Mouse (Mus musculus): ENCODE data around the gene Sez6l2. TPM values are rescaled to one million over a fixed set of nuclear protein-coding genes. Genes with fewer than 3 reads are reported as not detected.
A peak's percentile ranks its signal among the peaks of the same experiment; 100 is the strongest.

The Sez6l2 gene
- polyA plus RNA-seq, 1 experiment: 364 TPM

DNA sequence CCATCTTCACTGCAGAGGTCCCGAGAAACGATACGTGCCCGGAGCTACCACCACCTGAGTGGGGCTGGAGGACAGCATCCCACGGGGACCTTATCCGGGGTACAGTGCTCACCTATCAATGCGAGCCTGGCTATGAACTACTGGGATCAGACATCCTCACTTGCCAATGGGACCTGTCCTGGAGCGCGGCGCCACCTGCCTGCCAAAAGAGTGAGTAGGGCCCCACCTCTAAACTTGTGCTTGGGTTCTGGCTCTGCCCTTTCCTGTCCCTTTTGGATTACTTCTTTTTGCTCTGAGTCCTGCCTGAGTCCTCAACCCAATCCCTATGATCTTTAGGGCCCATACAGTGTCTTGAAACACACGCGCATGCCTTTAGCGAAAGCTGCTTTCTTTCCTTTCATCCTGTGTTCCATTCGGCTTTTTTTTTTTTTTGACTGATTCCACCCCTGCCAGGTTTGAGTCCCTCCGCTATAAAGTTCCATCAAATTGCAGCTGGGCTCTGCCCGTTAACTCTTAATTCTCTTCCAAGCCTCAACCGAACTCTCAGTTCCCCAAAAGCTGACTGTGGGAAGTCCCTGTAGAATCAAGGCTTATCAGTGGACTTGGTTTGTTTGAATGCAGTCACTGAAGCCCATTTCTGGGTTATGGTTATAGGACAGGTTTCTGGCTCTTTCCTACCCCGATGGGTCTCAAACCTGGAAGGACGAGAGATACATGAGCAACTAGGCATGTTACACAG lies 13.4 kb downstream of the Sez6l2 start:
- H3K27me3 ChIP-seq (ENCODE audit: control insufficient read depth, insufficient read depth, low read length): no peaks in the 10 kb centered on the region
- peaks cover 9% of the 10 kb centered on the region for H3K4me1 ChIP-seq (ENCODE audit: control insufficient read depth, insufficient read depth, low read length)
- peak in 1 of 2 experiments; percentile 53 for DNase-seq
- H3K4me3 ChIP-seq (replicated peaks; ENCODE audit: insufficient read depth, low read depth, low read length): no peak overlapping the region
- TF ChIP-seq CTCF (IDR thresholded peaks at IDR 0.05; ENCODE audit: borderline replicate concordance, insufficient read depth, low read depth, low read length) (peak; percentile 47; the same call in 1 of the 2 replicates), POLR2A (IDR thresholded peaks at IDR 0.05; ENCODE audit: borderline replicate concordance, insufficient read depth, low read length) (no peak)
- no peak overlapping the region for H3K27ac ChIP-seq (ENCODE audit: insufficient read depth, low read length)
- 35% methylated on average over 19 of the region's 19 CpGs for WGBS

GRCm38 (mm10) chr7:126965568-126965967 lies 15.2 kb downstream of the Sez6l2 start:
- H3K27me3 ChIP-seq (ENCODE audit: control insufficient read depth, insufficient read depth, low read length): no peaks in the 10 kb centered on the region
- TF ChIP-seq POLR2A (IDR thresholded peaks at IDR 0.05; ENCODE audit: borderline replicate concordance, insufficient read depth, low read length) (no peak), CTCF (IDR thresholded peaks at IDR 0.05; ENCODE audit: borderline replicate concordance, insufficient read depth, low read depth, low read length) (no peak)
- peaks cover 3% of the 10 kb centered on the region; the same call in 1 of the 2 replicates for H3K4me1 ChIP-seq (ENCODE audit: control insufficient read depth, insufficient read depth, low read length)
- no peak overlapping the region; the same call in 1 of the 2 replicates for H3K27ac ChIP-seq (ENCODE audit: insufficient read depth, low read length)
- H3K4me3 ChIP-seq (replicated peaks; ENCODE audit: insufficient read depth, low read depth, low read length): no peak overlapping the region
- WGBS: 16% methylated on average over 3 of the region's 3 CpGs
- DNase-seq: peak; percentile 77 to 83

GRCm38 (mm10) chr7:126967361-126967760 lies 17.0 kb downstream of the Sez6l2 start:
- H3K4me3 ChIP-seq (replicated peaks; ENCODE audit: insufficient read depth, low read depth, low read length): no peak overlapping the region
- H3K27ac ChIP-seq (ENCODE audit: insufficient read depth, low read length): no peak overlapping the region
- 55% methylated on average over 6 of the region's 6 CpGs for WGBS
- no peaks in the 10 kb centered on the region for H3K4me1 ChIP-seq (ENCODE audit: control insufficient read depth, insufficient read depth, low read length)
- TF ChIP-seq CTCF (IDR thresholded peaks at IDR 0.05; ENCODE audit: borderline replicate concordance, insufficient read depth, low read depth, low read length) (no peak), POLR2A (IDR thresholded peaks at IDR 0.05; ENCODE audit: borderline replicate concordance, insufficient read depth, low read length) (no peak)
- no peak for DNase-seq
- H3K27me3 ChIP-seq (ENCODE audit: control insufficient read depth, insufficient read depth, low read length): no peaks in the 10 kb centered on the region

DNA sequence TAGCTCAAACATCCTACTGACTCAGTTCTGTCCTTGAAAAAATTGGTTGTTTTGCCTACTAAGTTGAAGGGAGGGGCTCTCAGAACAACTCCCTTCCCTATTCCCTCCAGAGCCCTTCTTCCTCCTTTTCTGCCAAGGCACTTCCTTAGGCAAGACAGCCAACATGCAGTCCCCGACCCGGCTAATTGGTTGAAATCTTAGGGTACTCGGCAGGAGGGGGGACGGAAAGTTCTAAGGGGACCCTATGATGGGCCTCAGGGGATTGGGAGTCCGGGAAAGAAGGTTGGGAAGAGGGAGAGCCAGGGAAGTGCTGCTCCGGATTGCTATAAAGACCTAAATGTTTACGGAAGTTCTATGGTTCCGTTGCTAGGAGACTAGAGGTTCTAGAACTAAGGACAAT lies 25.1 kb downstream of the Sez6l2 start:
- H3K27ac ChIP-seq (ENCODE audit: insufficient read depth, low read length): 0 out of 2 replicates have a peak overlapping the region, but pooled peaks have one; percentile 4
- WGBS: 5% methylated on average over 8 of the region's 8 CpGs

DNA sequence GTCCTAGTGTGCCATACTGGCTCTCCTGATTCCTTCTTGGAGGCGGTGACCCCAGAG lies 25.4 kb downstream of the Sez6l2 start, which contains the start of gene Cdipt:
TSS of gene Cdipt (plus strand) at position 22 of the 57 bp plus-strand sequence.
- H3K4me3 ChIP-seq (replicated peaks; ENCODE audit: insufficient read depth, low read depth, low read length): peak within 1 kb of the TSS; percentile 75
- 0% methylated on average over 1 of the region's 1 CpGs for WGBS
- DNase-seq: no peak
- H3K27me3 ChIP-seq (ENCODE audit: control insufficient read depth, insufficient read depth, low read length): no peaks in the 10 kb centered on the region
- peak within 1 kb of the TSS; percentile 100 for H3K27ac ChIP-seq (ENCODE audit: insufficient read depth, low read length)
- TF ChIP-seq POLR2A (IDR thresholded peaks at IDR 0.05; ENCODE audit: borderline replicate concordance, insufficient read depth, low read length) (no peak), CTCF (IDR thresholded peaks at IDR 0.05; ENCODE audit: borderline replicate concordance, insufficient read depth, low read depth, low read length) (no peak)
- H3K4me1 ChIP-seq (ENCODE audit: control insufficient read depth, insufficient read depth, low read length): peaks cover 14% of the 10 kb centered on the region

More for the DNA sequence above, 25.1 kb downstream of the Sez6l2 start:
- Histone ChIP-seq H3K4me3 (replicated peaks; ENCODE audit: insufficient read depth, low read depth, low read length) (peak overlapping the region; percentile 75), H3K4me1 (ENCODE audit: control insufficient read depth, insufficient read depth, low read length) (peaks cover 14% of the 10 kb centered on the region), H3K27me3 (ENCODE audit: control insufficient read depth, insufficient read depth, low read length) (no peaks in the 10 kb centered on the region)
- TF ChIP-seq POLR2A (IDR thresholded peaks at IDR 0.05; ENCODE audit: borderline replicate concordance, insufficient read depth, low read length) (no peak), CTCF (IDR thresholded peaks at IDR 0.05; ENCODE audit: borderline replicate concordance, insufficient read depth, low read depth, low read length) (no peak)
- peak in 1 of 2 experiments; percentile 39 for DNase-seq

GRCm38 (mm10) chr7:126975950-126976866 lies 25.8 kb downstream of the Sez6l2 start, which contains the start of gene Cdiptos:
Gene Cdiptos, minus strand, starts transcription at chr7:126976098.
- Histone ChIP-seq H3K27me3 (ENCODE audit: control insufficient read depth, insufficient read depth, low read length) (no peaks in the 10 kb centered on the region), H3K4me3 (replicated peaks; ENCODE audit: insufficient read depth, low read depth, low read length) (peak within 1 kb of the TSS; percentile 75), H3K4me1 (ENCODE audit: control insufficient read depth, insufficient read depth, low read length) (peaks cover 14% of the 10 kb centered on the region), H3K27ac (ENCODE audit: insufficient read depth, low read length) (peak within 1 kb of the TSS; percentile 100)
- DNase-seq: peak; percentile 95 to 97
- no peak for TF ChIP-seq POLR2A (IDR thresholded peaks at IDR 0.05; ENCODE audit: borderline replicate concordance, insufficient read depth, low read length)
- TF ChIP-seq CTCF (IDR thresholded peaks at IDR 0.05; ENCODE audit: borderline replicate concordance, insufficient read depth, low read depth, low read length): peak; percentile 90
- WGBS: under 1% methylated on average over 55 of the region's 55 CpGs

DNA sequence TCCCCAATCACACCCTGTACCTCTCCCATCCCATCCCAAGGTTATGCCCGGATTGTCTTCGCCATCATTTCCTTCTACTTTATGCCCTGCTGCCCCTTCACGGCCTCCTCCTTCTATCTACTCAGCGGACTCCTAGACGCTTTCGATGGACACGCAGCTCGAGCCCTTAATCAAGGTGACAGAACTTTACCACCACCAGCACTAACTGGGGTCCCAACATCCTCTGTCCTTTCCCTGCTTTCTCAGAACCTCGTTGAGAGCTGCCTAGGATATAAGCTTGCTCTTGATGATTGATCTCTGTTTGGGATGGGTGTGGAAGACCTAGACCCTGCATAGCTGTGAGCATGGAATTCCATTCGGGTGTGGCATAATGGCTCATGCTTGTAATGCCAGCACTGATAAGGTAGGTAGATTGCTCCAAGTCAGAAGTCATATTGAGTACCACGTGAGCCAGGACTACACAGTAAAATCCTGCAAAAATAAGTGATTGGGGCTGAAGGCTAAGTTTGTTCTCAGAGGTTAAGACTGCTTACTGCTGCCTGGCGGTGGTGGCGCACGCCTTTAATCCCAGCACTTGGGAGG lies 26.6 kb downstream of the Sez6l2 start:
- H3K4me1 ChIP-seq (ENCODE audit: control insufficient read depth, insufficient read depth, low read length): peaks cover 14% of the 10 kb centered on the region
- TF ChIP-seq POLR2A (IDR thresholded peaks at IDR 0.05; ENCODE audit: borderline replicate concordance, insufficient read depth, low read length) (no peak), CTCF (IDR thresholded peaks at IDR 0.05; ENCODE audit: borderline replicate concordance, insufficient read depth, low read depth, low read length) (no peak)
- no peaks in the 10 kb centered on the region for H3K27me3 ChIP-seq (ENCODE audit: control insufficient read depth, insufficient read depth, low read length)
- WGBS: 22% methylated on average over 14 of the region's 14 CpGs
- peak; percentile 39 to 51 for DNase-seq
- H3K27ac ChIP-seq (ENCODE audit: insufficient read depth, low read length): peak overlapping the region; percentile 91
- H3K4me3 ChIP-seq (replicated peaks; ENCODE audit: insufficient read depth, low read depth, low read length): peak overlapping the region; percentile 75

Data from cerebellum, adult 2 months (tissue).